Mouse (Mus musculus): ENCODE measurements around the gene Birc5. TPM values are rescaled to one million over a fixed set of nuclear protein-coding genes. Genes with fewer than 3 reads are reported as not detected.

Gene Birc5
- polyA plus RNA-seq, 1 experiment from 2014 or later: 407 TPM

GRCm38 (mm10) chr11:117888853-117889822 is 40.1 kb downstream of the Birc5 start:
- H3K4me3 ChIP-seq (replicated peaks): 0 out of 2 replicates have a peak overlapping the region, but pooled peaks have one; percentile 9
- peaks cover 40% of the 10 kb centered on the region for H3K27me3 ChIP-seq
- H3K9me3 ChIP-seq (replicated peaks): no peaks in the 10 kb centered on the region
- H3K36me3 ChIP-seq: no peaks in the 10 kb centered on the region
- peak overlapping the region; percentile 6; the same call in 1 of the 2 replicates for H3K9ac ChIP-seq
- DNase-seq (no peak), ATAC-seq (ENCODE audit: low read depth) (no peak)
- H3K4me1 ChIP-seq (replicated peaks): peaks cover 40% of the 10 kb centered on the region
- 29% methylated on average over 33 of the region's 33 CpGs for WGBS (ENCODE audit: insufficient replicate concordance)
- peak overlapping the region; percentile 33 for H3K4me2 ChIP-seq
- no peak overlapping the region for H3K27ac ChIP-seq

- no peak overlapping the region for H3K27ac ChIP-seq
- DNase-seq: no peak
- H3K36me3 ChIP-seq: no peaks in the 10 kb centered on the region
- H3K9me3 ChIP-seq (replicated peaks): no peaks in the 10 kb centered on the region
- H3K27me3 ChIP-seq: peaks cover 40% of the 10 kb centered on the region
- peak overlapping the region; percentile 10; the same call in 1 of the 2 replicates for H3K4me2 ChIP-seq
- peaks cover 40% of the 10 kb centered on the region for H3K4me1 ChIP-seq (replicated peaks)
- 0 out of 2 replicates have a peak overlapping the region, but pooled peaks have one; percentile 6 for H3K9ac ChIP-seq
- ATAC-seq (ENCODE audit: low read depth): no peak
- WGBS (ENCODE audit: insufficient replicate concordance): 20% methylated on average over 11 of the region's 11 CpGs
- H3K4me3 ChIP-seq (replicated peaks): no peak overlapping the region
Observed at GRCm38 (mm10) chr11:117889887-117890340, 40.9 kb downstream of the Birc5 start.

DNA sequence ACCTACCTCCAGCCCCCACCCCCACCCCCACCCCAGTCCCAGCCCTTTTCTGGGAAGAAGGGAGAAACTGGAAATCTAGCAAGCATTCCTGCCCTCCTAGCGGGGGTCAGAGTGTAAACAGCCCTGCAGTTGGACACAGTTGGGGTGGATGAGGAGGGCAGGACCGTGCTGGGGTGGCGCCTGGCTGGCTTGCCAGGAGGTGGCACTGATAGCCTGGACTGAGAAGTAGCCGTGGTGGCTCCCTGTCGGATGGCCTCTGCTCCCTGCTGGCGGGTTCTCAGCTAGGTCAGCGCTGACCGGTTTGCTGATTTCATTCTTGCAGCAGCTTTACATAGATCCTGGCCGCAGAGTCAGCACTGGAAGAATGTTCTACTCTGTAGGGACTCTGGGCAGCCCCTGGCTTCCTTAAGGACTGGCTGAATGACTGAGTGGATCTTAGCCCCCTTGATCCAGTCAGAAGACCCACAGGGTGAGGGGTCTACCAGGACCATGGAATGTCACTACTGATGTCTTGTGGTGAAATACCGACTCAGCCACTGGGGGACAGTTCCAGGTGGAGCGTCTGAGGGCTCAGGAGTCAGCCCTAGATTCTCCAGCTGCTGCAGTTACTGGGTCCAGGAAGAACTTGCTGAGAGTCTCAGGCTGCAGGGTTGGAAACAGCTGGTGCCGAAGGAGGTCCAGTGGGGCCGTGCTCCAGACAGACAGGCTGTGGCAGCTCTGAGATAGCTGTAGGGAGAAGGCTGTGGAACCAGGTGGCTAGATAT is 41.6 kb downstream of the Birc5 start:
- Histone ChIP-seq H3K27me3 (peaks cover 40% of the 10 kb centered on the region), H3K4me3 (replicated peaks) (no peak overlapping the region), H3K9ac (no peak overlapping the region), H3K4me1 (replicated peaks) (peaks cover 39% of the 10 kb centered on the region), H3K9me3 (replicated peaks) (no peaks in the 10 kb centered on the region), H3K27ac (no peak overlapping the region; the same call in 1 of the 2 replicates), H3K36me3 (no peaks in the 10 kb centered on the region), H3K4me2 (0 out of 2 replicates have a peak overlapping the region, but pooled peaks have one; percentile 14)
- DNase-seq (no peak), ATAC-seq (ENCODE audit: low read depth) (no peak)
- WGBS (ENCODE audit: insufficient replicate concordance): 41% methylated on average over 13 of the region's 13 CpGs

DNA sequence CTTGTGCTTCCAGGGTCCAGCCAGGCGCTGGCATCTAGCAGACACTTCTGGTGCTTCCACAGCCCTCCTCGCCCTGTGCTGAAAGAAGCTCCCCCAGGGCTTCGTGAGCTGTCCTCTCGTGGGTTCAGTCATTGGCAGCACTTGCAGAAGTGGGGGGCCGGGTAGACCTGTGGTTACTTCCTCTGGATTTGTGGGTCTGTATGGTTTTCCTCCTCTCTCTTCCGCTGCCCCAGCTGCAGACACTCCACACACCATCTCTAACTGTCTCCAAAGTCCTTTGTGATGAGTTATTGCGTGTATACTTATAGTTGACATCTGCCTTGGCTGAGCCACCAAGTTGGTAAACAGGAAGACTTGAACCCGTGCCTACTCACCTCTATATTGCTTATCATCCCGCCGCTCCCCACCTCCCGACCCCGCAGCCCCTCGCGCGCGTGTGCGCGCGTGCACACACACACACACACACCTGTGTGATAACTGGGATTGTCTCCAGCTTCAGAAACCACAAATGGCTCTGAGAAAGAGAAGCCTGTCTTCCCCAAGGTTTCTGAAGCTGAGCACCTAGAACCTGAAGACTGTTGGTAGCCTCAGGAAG is 42.6 kb downstream of the Birc5 start:
- peaks cover 30% of the 10 kb centered on the region for H3K4me1 ChIP-seq (replicated peaks)
- WGBS (ENCODE audit: insufficient replicate concordance): 74% methylated on average over 19 of the region's 19 CpGs
- H3K27me3 ChIP-seq: peaks cover 40% of the 10 kb centered on the region
- H3K27ac ChIP-seq: no peak overlapping the region
- H3K4me3 ChIP-seq (replicated peaks): no peak overlapping the region
- ATAC-seq (ENCODE audit: low read depth) (no peak), DNase-seq (no peak)
- no peaks in the 10 kb centered on the region for H3K36me3 ChIP-seq
- no peak overlapping the region for H3K4me2 ChIP-seq
- H3K9me3 ChIP-seq (replicated peaks): no peaks in the 10 kb centered on the region
- H3K9ac ChIP-seq: no peak overlapping the region

DNA sequence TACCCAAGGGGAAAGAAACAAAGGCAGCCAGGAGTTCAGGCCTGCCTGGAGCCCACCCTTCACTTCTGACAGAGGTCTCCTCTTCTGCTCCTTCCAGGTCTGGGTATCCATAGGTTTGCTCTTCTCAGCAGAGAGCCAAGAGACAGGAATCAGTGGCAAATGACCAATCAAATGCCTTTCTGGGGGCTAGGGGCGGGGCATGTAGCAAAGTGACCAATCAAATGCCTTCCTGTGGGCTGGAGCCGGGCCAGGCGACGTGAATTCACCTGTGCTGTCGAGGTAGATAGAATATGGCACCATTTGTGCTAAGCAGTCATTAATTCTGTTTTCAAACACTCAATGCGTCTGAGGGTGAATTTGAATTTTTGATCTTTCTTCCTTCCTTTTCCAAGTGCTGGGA is 43.1 kb downstream of the Birc5 start:
- no peaks in the 10 kb centered on the region for H3K9me3 ChIP-seq (replicated peaks)
- H3K27me3 ChIP-seq: peaks cover 40% of the 10 kb centered on the region
- H3K36me3 ChIP-seq: no peaks in the 10 kb centered on the region
- peaks cover 28% of the 10 kb centered on the region for H3K4me1 ChIP-seq (replicated peaks)
- WGBS (ENCODE audit: insufficient replicate concordance): 47% methylated on average over 6 of the region's 6 CpGs
- H3K4me3 ChIP-seq (replicated peaks): no peak overlapping the region
- ATAC-seq (ENCODE audit: low read depth) (no peak), DNase-seq (no peak)
- H3K27ac ChIP-seq: no peak overlapping the region
- no peak overlapping the region for H3K9ac ChIP-seq
- no peak overlapping the region for H3K4me2 ChIP-seq

GRCm38 (mm10) chr11:117894676-117895075 is 45.6 kb downstream of the Birc5 start:
- H3K9ac ChIP-seq: no peak overlapping the region
- peaks cover 22% of the 10 kb centered on the region for H3K27me3 ChIP-seq
- DNase-seq (no peak), ATAC-seq (ENCODE audit: low read depth) (no peak)
- H3K9me3 ChIP-seq (replicated peaks): no peaks in the 10 kb centered on the region
- 33% methylated on average over 10 of the region's 10 CpGs for WGBS (ENCODE audit: insufficient replicate concordance)
- H3K4me1 ChIP-seq (replicated peaks): peaks cover 14% of the 10 kb centered on the region
- H3K4me3 ChIP-seq (replicated peaks): no peak overlapping the region
- no peak overlapping the region for H3K4me2 ChIP-seq
- H3K36me3 ChIP-seq: no peaks in the 10 kb centered on the region
- no peak overlapping the region for H3K27ac ChIP-seq

GRCm38 (mm10) chr11:117896533-117896932 is 47.5 kb downstream of the Birc5 start:
- ATAC-seq (ENCODE audit: low read depth) (no peak), DNase-seq (no peak)
- Histone ChIP-seq H3K4me3 (replicated peaks) (no peak overlapping the region), H3K27me3 (peaks cover 3% of the 10 kb centered on the region; the same call in 1 of the 2 replicates), H3K4me2 (no peak overlapping the region), H3K27ac (no peak overlapping the region), H3K4me1 (replicated peaks) (no peaks in the 10 kb centered on the region), H3K9ac (no peak overlapping the region), H3K36me3 (no peaks in the 10 kb centered on the region), H3K9me3 (replicated peaks) (no peaks in the 10 kb centered on the region)
- WGBS (ENCODE audit: insufficient replicate concordance): 36% methylated on average over 2 of the region's 2 CpGs

- ATAC-seq (ENCODE audit: low read depth): no peak
- no peaks in the 10 kb centered on the region for H3K4me1 ChIP-seq (replicated peaks)
- no peak overlapping the region for H3K27ac ChIP-seq
- no peak overlapping the region for H3K4me3 ChIP-seq (replicated peaks)
- no peaks in the 10 kb centered on the region for H3K27me3 ChIP-seq
- 60% methylated on average over 2 of the region's 2 CpGs for WGBS (ENCODE audit: insufficient replicate concordance)
- no peaks in the 10 kb centered on the region for H3K36me3 ChIP-seq
- DNase-seq: no peak
- no peak overlapping the region for H3K4me2 ChIP-seq
- no peak overlapping the region for H3K9ac ChIP-seq
- no peaks in the 10 kb centered on the region for H3K9me3 ChIP-seq (replicated peaks)
Observed at GRCm38 (mm10) chr11:117902282-117902681, 53.2 kb downstream of the Birc5 start.

GRCm38 (mm10) chr11:117904442-117904841 is 55.4 kb downstream of the Birc5 start:
- Histone ChIP-seq H3K4me3 (replicated peaks) (no peak overlapping the region), H3K9me3 (replicated peaks) (no peaks in the 10 kb centered on the region), H3K27ac (no peak overlapping the region), H3K4me1 (replicated peaks) (no peaks in the 10 kb centered on the region), H3K36me3 (no peaks in the 10 kb centered on the region), H3K9ac (no peak overlapping the region), H3K4me2 (no peak overlapping the region), H3K27me3 (no peaks in the 10 kb centered on the region)
- DNase-seq (no peak), ATAC-seq (ENCODE audit: low read depth) (no peak)
- 57% methylated on average over 8 of the region's 8 CpGs for WGBS (ENCODE audit: insufficient replicate concordance)
